Mouse (Mus musculus): ENCODE measurements at regions not wholly inside any gene's neighbourhood (a gene's known extent, or its start where the extent isn't known, plus 50 kb on each side); places are given as distances from the start of the nearest gene placed in this dataset.

- no peak for DNase-seq (ENCODE audit: extremely low read depth, low read depth, low spot score)
- H3K4me1 ChIP-seq (ENCODE audit: control insufficient read depth, insufficient read depth, low read length), result no peaks in the 10 kb centered on the region
- H3K9ac ChIP-seq (ENCODE audit: low read depth, low read length), result no peak overlapping the region
- WGBS, result 74% methylated on average over 4 of the region's 4 CpGs
- TF ChIP-seq POLR2A (IDR thresholded peaks at IDR 0.05; ENCODE audit: extremely low read depth, insufficient read depth, low read length), result no peak
- no peak for TF ChIP-seq CTCF (IDR thresholded peaks at IDR 0.05; ENCODE audit: low read depth, low read length)
- H3K4me3 ChIP-seq (ENCODE audit: insufficient read depth, low read depth, low read length), result no peak overlapping the region
- no peaks in the 10 kb centered on the region for H3K79me2 ChIP-seq (ENCODE audit: control insufficient read depth, insufficient read depth, low read length)
- no peak overlapping the region for H3K27ac ChIP-seq (replicated peaks; ENCODE audit: insufficient read depth, low read depth, low read length)
- H3K36me3 ChIP-seq (ENCODE audit: control insufficient read depth, insufficient read depth, low read length), result no peaks in the 10 kb centered on the region
- no peaks in the 10 kb centered on the region for H3K27me3 ChIP-seq (ENCODE audit: control insufficient read depth, insufficient read depth, low read length)
Observed at GRCm38 (mm10) chr13:42490956-42491680, 189.3 kb upstream of the Phactr1 start.

- TF ChIP-seq POLR2A (IDR thresholded peaks at IDR 0.05; ENCODE audit: extremely low read depth, insufficient read depth, low read length) (no peak), CTCF (IDR thresholded peaks at IDR 0.05; ENCODE audit: low read depth, low read length) (no peak)
- Histone ChIP-seq H3K4me1 (ENCODE audit: control insufficient read depth, insufficient read depth, low read length) (no peaks in the 10 kb centered on the region), H3K9ac (ENCODE audit: low read depth, low read length) (no peak overlapping the region), H3K79me2 (ENCODE audit: control insufficient read depth, insufficient read depth, low read length) (no peaks in the 10 kb centered on the region), H3K36me3 (ENCODE audit: control insufficient read depth, insufficient read depth, low read length) (no peaks in the 10 kb centered on the region), H3K27ac (replicated peaks; ENCODE audit: insufficient read depth, low read depth, low read length) (no peak overlapping the region), H3K27me3 (ENCODE audit: control insufficient read depth, insufficient read depth, low read length) (no peaks in the 10 kb centered on the region), H3K4me3 (ENCODE audit: insufficient read depth, low read depth, low read length) (no peak overlapping the region)
- no peak for DNase-seq (ENCODE audit: extremely low read depth, low read depth, low spot score)
- 65% methylated on average over 5 of the region's 5 CpGs for WGBS
Observed at GRCm38 (mm10) chr13:42494371-42494770, 186.1 kb upstream of the Phactr1 start.

GRCm38 (mm10) chr13:42498351-42498750 is 182.1 kb upstream of the Phactr1 start:
- TF ChIP-seq POLR2A (IDR thresholded peaks at IDR 0.05; ENCODE audit: extremely low read depth, insufficient read depth, low read length) (no peak), CTCF (IDR thresholded peaks at IDR 0.05; ENCODE audit: low read depth, low read length) (no peak)
- no peak for DNase-seq (ENCODE audit: extremely low read depth, low read depth, low spot score)
- Histone ChIP-seq H3K36me3 (ENCODE audit: control insufficient read depth, insufficient read depth, low read length) (no peaks in the 10 kb centered on the region), H3K27me3 (ENCODE audit: control insufficient read depth, insufficient read depth, low read length) (no peaks in the 10 kb centered on the region), H3K79me2 (ENCODE audit: control insufficient read depth, insufficient read depth, low read length) (no peaks in the 10 kb centered on the region), H3K4me3 (ENCODE audit: insufficient read depth, low read depth, low read length) (no peak overlapping the region), H3K4me1 (ENCODE audit: control insufficient read depth, insufficient read depth, low read length) (no peaks in the 10 kb centered on the region), H3K27ac (replicated peaks; ENCODE audit: insufficient read depth, low read depth, low read length) (no peak overlapping the region), H3K9ac (ENCODE audit: low read depth, low read length) (no peak overlapping the region)
- 79% methylated on average over 4 of the region's 4 CpGs for WGBS

GRCm38 (mm10) chr13:42507535-42507934 is 172.9 kb upstream of the Phactr1 start:
- Histone ChIP-seq H3K27ac (replicated peaks; ENCODE audit: insufficient read depth, low read depth, low read length) (no peak overlapping the region), H3K4me3 (ENCODE audit: insufficient read depth, low read depth, low read length) (no peak overlapping the region), H3K36me3 (ENCODE audit: control insufficient read depth, insufficient read depth, low read length) (no peaks in the 10 kb centered on the region), H3K4me1 (ENCODE audit: control insufficient read depth, insufficient read depth, low read length) (no peaks in the 10 kb centered on the region), H3K9ac (ENCODE audit: low read depth, low read length) (no peak overlapping the region), H3K27me3 (ENCODE audit: control insufficient read depth, insufficient read depth, low read length) (no peaks in the 10 kb centered on the region), H3K79me2 (ENCODE audit: control insufficient read depth, insufficient read depth, low read length) (no peaks in the 10 kb centered on the region)
- no peak for DNase-seq (ENCODE audit: extremely low read depth, low read depth, low spot score)
- WGBS, result 94% methylated on average over 5 of the region's 5 CpGs
- no peak for TF ChIP-seq POLR2A (IDR thresholded peaks at IDR 0.05; ENCODE audit: extremely low read depth, insufficient read depth, low read length)
- TF ChIP-seq CTCF (IDR thresholded peaks at IDR 0.05; ENCODE audit: low read depth, low read length), result no peak

GRCm38 (mm10) chr13:42518686-42519085 is 161.7 kb upstream of the Phactr1 start:
- Histone ChIP-seq H3K9ac (ENCODE audit: low read depth, low read length) (no peak overlapping the region), H3K4me1 (ENCODE audit: control insufficient read depth, insufficient read depth, low read length) (no peaks in the 10 kb centered on the region), H3K36me3 (ENCODE audit: control insufficient read depth, insufficient read depth, low read length) (no peaks in the 10 kb centered on the region), H3K27ac (replicated peaks; ENCODE audit: insufficient read depth, low read depth, low read length) (no peak overlapping the region), H3K27me3 (ENCODE audit: control insufficient read depth, insufficient read depth, low read length) (no peaks in the 10 kb centered on the region), H3K4me3 (ENCODE audit: insufficient read depth, low read depth, low read length) (no peak overlapping the region), H3K79me2 (ENCODE audit: control insufficient read depth, insufficient read depth, low read length) (no peaks in the 10 kb centered on the region)
- WGBS, result 51% methylated on average over 4 of the region's 4 CpGs
- TF ChIP-seq CTCF (IDR thresholded peaks at IDR 0.05; ENCODE audit: low read depth, low read length), result no peak
- no peak for TF ChIP-seq POLR2A (IDR thresholded peaks at IDR 0.05; ENCODE audit: extremely low read depth, insufficient read depth, low read length)
- DNase-seq (ENCODE audit: extremely low read depth, low read depth, low spot score), result no peak

- no peak overlapping the region for H3K27ac ChIP-seq (replicated peaks; ENCODE audit: insufficient read depth, low read depth, low read length)
- DNase-seq (ENCODE audit: extremely low read depth, low read depth, low spot score), result no peak
- no peak overlapping the region for H3K4me3 ChIP-seq (ENCODE audit: insufficient read depth, low read depth, low read length)
- H3K79me2 ChIP-seq (ENCODE audit: control insufficient read depth, insufficient read depth, low read length), result no peaks in the 10 kb centered on the region
- TF ChIP-seq CTCF (IDR thresholded peaks at IDR 0.05; ENCODE audit: low read depth, low read length) (no peak), POLR2A (IDR thresholded peaks at IDR 0.05; ENCODE audit: extremely low read depth, insufficient read depth, low read length) (no peak)
- H3K4me1 ChIP-seq (ENCODE audit: control insufficient read depth, insufficient read depth, low read length), result no peaks in the 10 kb centered on the region; the same call in 1 of the 2 replicates
- H3K9ac ChIP-seq (ENCODE audit: low read depth, low read length), result no peak overlapping the region
- no peaks in the 10 kb centered on the region for H3K27me3 ChIP-seq (ENCODE audit: control insufficient read depth, insufficient read depth, low read length)
- no peaks in the 10 kb centered on the region for H3K36me3 ChIP-seq (ENCODE audit: control insufficient read depth, insufficient read depth, low read length)
Observed at GRCm38 (mm10) chr13:42522553-42522952, 157.9 kb upstream of the Phactr1 start.
